Mouse (Mus musculus): ENCODE measurements around the gene Wdr90. TPM values are rescaled to one million over a fixed set of nuclear protein-coding genes. Genes with fewer than 3 reads are reported as not detected.
A peak's percentile ranks its signal among the peaks of the same experiment; 100 is the strongest.
"Not testable (repeated sequence)": the region's sequence is repeated elsewhere in the genome, so short reads cannot be mapped to it uniquely, and the experiment has no call there.

The Wdr90 gene
- polyA plus RNA-seq, 1 experiment, result not detected

DNA sequence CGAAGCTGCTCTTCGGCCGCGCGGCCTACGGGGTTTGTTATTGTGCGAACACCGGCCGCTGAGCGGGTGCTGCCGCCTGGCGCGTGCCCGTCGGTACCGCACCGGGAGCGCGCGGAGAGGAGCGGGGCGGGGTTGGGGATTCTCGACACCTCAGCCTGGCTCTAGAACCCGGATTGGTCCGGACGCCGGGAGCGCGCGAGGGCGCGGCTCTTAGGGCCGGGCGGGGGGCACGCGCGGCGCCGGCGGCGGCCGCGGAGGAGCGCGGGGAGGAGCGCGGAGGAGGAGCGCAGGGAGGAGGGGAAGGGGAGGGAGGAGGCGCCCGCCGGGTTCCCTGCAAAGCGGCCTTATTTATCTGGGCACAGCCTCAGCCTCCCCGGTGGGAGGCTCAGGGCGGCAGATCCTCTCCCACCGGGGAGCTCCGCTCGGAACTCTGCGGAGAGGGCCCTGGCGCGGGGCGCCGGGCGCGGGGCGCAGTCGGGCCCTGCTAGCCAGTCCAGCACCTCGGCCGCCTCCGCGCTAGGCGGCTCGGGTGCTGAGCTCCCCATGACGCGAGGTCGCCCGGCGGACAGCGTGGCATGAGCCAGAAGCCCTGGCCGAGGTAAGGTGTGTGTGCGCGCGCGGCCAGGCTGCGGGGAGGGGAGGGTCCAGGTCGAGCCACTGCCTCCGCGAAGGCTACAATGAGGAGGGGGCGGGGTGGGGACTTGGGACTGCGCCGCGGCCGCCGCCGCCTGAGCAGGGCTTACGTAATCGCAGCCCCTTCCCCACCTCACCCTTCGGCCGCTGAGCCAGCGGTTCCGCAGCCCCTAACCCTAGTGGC lies 52.3 kb downstream of the Wdr90 start, which contains the start of gene Fbxl16:
Fbxl16 (plus strand) TSS at position 297 of the 817 bp plus-strand sequence.
- under 1% methylated on average over 98 of the region's 100 CpGs for WGBS
- H3K4me3 ChIP-seq (ENCODE audit: insufficient read depth, low read depth, low read length), result peak within 1 kb of the TSS; percentile 77
- peak within 1 kb of the TSS; percentile 86 for H3K27ac ChIP-seq (ENCODE audit: insufficient read depth, low read depth, low read length)
- H3K4me1 ChIP-seq (ENCODE audit: control insufficient read depth, insufficient read depth, low read length), result peaks cover 38% of the 10 kb centered on the region
- peak; percentile 91 for TF ChIP-seq POLR2A (IDR thresholded peaks at IDR 0.05; ENCODE audit: insufficient read depth, low read depth, low read length)
- 0 out of 2 replicates have a peak, but pooled peaks have one; percentile 14 for TF ChIP-seq CTCF (IDR thresholded peaks at IDR 0.05; ENCODE audit: insufficient read depth, low read depth, low read length)

DNA sequence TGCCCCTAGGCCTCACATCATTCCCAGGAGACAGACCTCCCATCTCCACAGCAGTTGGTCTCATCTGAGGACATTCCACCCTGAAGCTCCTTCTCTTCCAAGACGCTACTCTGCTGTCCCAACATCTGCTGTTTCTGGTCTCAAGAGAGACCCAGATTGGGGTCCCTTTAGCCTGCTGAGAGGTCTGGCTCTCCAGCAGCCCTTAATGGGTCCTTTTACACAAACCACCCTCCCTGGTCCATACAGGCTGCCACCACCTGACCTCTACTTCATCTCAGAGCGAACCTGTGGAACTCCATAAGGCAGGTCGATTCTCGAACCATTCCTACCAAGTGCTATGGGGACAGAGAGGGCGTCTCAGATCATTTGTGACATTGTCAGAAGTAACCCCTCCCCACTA lies 53.3 kb downstream of the Wdr90 start:
- Histone ChIP-seq H3K27ac (ENCODE audit: insufficient read depth, low read depth, low read length) (peak overlapping the region; percentile 86), H3K4me3 (ENCODE audit: insufficient read depth, low read depth, low read length) (no peak overlapping the region), H3K4me1 (ENCODE audit: control insufficient read depth, insufficient read depth, low read length) (peaks cover 37% of the 10 kb centered on the region)
- TF ChIP-seq CTCF (IDR thresholded peaks at IDR 0.05; ENCODE audit: insufficient read depth, low read depth, low read length) (no peak), POLR2A (IDR thresholded peaks at IDR 0.05; ENCODE audit: insufficient read depth, low read depth, low read length) (no peak)
- 37% methylated on average over 5 of the region's 5 CpGs for WGBS

DNA sequence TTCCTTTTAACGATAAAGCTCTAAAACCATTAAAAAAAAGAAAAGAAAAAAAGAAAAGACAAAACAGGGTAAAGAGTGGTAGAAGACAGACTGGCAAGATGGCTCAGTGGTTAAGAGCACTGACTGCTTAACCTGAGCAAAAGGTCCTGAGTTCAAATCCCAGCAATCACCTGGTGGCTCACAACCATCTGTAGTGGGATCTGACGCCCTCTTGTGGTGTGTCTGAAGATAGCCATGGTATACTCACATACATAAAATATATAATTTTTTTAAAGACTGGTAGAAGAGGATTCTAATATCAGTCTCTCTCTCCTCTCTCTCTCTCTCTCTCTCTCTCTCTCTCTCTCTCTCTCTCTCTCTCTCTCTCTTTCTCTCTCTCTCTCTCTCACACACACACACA lies 53.8 kb downstream of the Wdr90 start:
- H3K4me1 ChIP-seq (ENCODE audit: control insufficient read depth, insufficient read depth, low read length), result peaks cover 39% of the 10 kb centered on the region
- not testable (repeated sequence) for H3K4me3 ChIP-seq (ENCODE audit: insufficient read depth, low read depth, low read length); H3K27ac ChIP-seq (ENCODE audit: insufficient read depth, low read depth, low read length)
- 42% methylated on average over 2 of the region's 2 CpGs for WGBS

DNA sequence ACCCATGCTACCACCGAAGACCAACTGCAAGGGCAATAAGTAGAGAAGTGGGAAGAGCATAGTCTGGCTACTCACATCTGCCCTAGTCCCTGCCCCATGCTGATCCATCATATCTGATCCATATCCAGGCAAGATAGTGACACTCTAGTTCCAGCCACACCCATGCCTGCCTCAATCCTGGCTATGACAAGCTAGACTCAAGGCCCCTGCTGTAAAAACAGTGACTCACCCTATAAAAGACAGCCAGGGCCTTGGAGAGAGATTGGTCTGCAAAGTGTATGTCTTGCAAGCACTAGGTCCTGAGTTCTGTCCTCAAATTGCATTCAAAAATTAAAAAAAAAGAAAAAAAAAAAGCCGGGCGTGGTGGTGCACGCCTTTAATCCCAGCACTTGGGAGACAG lies 54.8 kb downstream of the Wdr90 start:
- peaks cover 34% of the 10 kb centered on the region for H3K4me1 ChIP-seq (ENCODE audit: control insufficient read depth, insufficient read depth, low read length)
- no peak overlapping the region for H3K27ac ChIP-seq (ENCODE audit: insufficient read depth, low read depth, low read length)
- TF ChIP-seq CTCF (IDR thresholded peaks at IDR 0.05; ENCODE audit: insufficient read depth, low read depth, low read length) (no peak), POLR2A (IDR thresholded peaks at IDR 0.05; ENCODE audit: insufficient read depth, low read depth, low read length) (no peak)
- 90% methylated on average over 4 of the region's 4 CpGs for WGBS
- H3K4me3 ChIP-seq (ENCODE audit: insufficient read depth, low read depth, low read length), result no peak overlapping the region

DNA sequence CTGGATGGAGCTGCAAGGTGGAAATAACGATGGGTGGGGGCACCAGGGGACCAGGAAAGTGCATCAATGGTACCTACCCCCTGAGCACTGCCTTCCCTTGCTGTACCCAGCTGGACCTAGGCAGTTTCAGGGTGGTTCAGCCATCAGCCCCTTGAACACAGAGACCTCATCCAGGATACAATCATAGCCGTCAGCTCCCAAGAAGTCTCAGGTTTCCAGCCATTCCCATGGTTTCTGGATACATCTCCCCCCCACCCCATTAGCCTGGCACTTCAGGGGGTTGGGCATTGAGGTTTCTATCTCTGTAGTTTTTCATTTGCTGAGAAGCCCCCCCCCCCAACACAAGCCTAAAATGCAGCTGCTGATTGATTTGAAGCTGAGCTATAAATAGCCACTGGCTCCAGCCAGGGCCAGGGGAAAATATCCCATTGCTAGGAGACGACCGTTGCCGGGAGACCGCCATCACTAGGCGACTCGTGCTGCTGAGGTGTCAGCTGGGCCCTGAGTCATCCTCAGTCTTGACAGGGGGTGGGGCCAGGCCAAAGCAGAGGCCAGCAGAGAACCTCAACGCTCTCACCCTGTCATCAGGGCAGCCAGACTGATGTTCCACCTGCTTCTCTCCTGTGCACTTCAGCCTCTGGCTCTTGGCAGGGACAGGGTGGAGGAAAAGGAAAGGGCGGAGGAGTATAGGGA lies 58.3 kb downstream of the Wdr90 start:
- H3K4me1 ChIP-seq (ENCODE audit: control insufficient read depth, insufficient read depth, low read length), result peaks cover 17% of the 10 kb centered on the region
- H3K27ac ChIP-seq (ENCODE audit: insufficient read depth, low read depth, low read length), result peak overlapping the region; percentile 99
- TF ChIP-seq CTCF (IDR thresholded peaks at IDR 0.05; ENCODE audit: insufficient read depth, low read depth, low read length), result no peak
- no peak for TF ChIP-seq POLR2A (IDR thresholded peaks at IDR 0.05; ENCODE audit: insufficient read depth, low read depth, low read length)
- 6% methylated on average over 10 of the region's 10 CpGs for WGBS
- peak overlapping the region; percentile 34 for H3K4me3 ChIP-seq (ENCODE audit: insufficient read depth, low read depth, low read length)

DNA sequence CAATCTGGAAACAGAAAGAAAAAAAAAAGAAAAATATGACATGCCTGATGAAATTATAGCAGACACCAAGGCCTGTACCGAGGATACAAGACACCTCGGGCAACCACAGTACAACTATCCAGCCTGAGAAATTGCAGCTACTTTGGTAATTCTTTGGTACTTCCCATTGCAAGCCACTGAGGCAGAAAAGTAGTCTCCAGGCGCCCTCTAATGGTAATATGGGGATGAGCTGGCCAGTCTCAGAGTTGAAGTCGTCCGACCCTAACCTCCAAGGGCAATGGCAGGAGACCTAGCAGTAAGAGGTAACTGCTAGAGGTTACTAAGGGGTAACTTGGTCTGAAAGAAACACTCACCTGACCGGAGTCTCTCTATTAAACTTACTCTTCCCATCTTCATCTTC lies 60.3 kb downstream of the Wdr90 start:
- Histone ChIP-seq H3K27ac (ENCODE audit: insufficient read depth, low read depth, low read length) (no peak overlapping the region), H3K4me1 (ENCODE audit: control insufficient read depth, insufficient read depth, low read length) (peaks cover 22% of the 10 kb centered on the region), H3K4me3 (ENCODE audit: insufficient read depth, low read depth, low read length) (no peak overlapping the region)
- TF ChIP-seq CTCF (IDR thresholded peaks at IDR 0.05; ENCODE audit: insufficient read depth, low read depth, low read length) (no peak), POLR2A (IDR thresholded peaks at IDR 0.05; ENCODE audit: insufficient read depth, low read depth, low read length) (no peak)
- WGBS, result 6% methylated on average over 6 of the region's 6 CpGs

DNA sequence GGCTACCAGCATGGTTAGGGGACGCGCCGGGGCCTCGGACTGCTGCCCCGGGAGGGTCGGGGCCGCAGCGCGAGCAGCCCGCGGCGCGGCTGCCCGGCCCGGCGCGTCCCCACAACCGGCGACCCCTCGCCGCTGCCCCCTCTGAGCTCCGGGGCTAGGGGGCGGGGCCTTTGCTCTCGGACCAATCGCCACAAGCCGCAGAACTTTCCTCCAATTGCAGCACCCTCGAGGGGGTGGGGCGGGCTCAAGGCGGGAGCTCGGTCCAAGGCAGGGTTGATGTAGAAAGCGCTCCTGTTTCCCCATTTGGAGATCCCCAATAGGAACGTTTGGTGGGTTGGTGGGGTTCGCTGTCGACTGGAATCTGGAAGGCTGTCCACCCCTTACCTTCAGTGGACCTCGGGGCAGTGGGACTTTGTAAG lies 64.3 kb downstream of the Wdr90 start, which contains the start of gene Metrn:
Metrn (minus strand) TSS at position 186 of the 419 bp plus-strand sequence.
- Histone ChIP-seq H3K4me3 (ENCODE audit: insufficient read depth, low read depth, low read length) (peak within 1 kb of the TSS; percentile 54), H3K4me1 (ENCODE audit: control insufficient read depth, insufficient read depth, low read length) (peaks cover 31% of the 10 kb centered on the region), H3K27ac (ENCODE audit: insufficient read depth, low read depth, low read length) (peak within 1 kb of the TSS; percentile 73)
- under 1% methylated on average over 35 of the region's 35 CpGs for WGBS
- TF ChIP-seq POLR2A (IDR thresholded peaks at IDR 0.05; ENCODE audit: insufficient read depth, low read depth, low read length), result no peak
- no peak for TF ChIP-seq CTCF (IDR thresholded peaks at IDR 0.05; ENCODE audit: insufficient read depth, low read depth, low read length)

DNA sequence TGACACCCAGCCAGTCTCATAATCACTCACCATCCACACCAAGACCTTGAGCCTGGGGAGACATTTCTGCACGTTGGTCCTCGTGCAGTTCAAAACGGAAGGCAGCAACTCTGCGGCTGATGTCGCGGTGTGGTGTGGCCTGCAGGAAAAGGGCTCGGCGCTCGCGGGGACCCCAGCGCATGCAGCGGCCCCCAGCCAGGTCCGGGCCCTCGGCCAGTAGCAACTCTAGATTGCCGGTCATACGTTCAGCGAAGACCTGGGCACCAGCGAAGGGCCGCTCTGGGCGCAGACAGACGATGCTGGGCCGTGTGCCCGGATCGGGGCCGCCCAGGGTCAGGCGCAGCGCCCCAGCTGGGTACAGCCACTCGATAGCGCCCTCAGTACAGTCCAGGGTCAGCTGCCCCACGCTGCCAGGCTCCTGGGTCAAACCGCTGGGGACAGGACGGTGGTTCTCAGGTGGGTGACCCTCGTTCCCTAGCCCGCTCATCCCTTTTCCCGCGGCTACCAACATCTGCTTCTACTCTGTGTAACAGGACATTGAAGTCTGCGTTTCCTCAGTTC lies 65.0 kb downstream of the Wdr90 start:
- Histone ChIP-seq H3K4me1 (ENCODE audit: control insufficient read depth, insufficient read depth, low read length) (peaks cover 35% of the 10 kb centered on the region), H3K4me3 (ENCODE audit: insufficient read depth, low read depth, low read length) (peak overlapping the region; percentile 54), H3K27ac (ENCODE audit: insufficient read depth, low read depth, low read length) (peak overlapping the region; percentile 73)
- WGBS, result 15% methylated on average over 37 of the region's 37 CpGs
- TF ChIP-seq POLR2A (IDR thresholded peaks at IDR 0.05; ENCODE audit: insufficient read depth, low read depth, low read length), result no peak
- TF ChIP-seq CTCF (IDR thresholded peaks at IDR 0.05; ENCODE audit: insufficient read depth, low read depth, low read length), result no peak

DNA sequence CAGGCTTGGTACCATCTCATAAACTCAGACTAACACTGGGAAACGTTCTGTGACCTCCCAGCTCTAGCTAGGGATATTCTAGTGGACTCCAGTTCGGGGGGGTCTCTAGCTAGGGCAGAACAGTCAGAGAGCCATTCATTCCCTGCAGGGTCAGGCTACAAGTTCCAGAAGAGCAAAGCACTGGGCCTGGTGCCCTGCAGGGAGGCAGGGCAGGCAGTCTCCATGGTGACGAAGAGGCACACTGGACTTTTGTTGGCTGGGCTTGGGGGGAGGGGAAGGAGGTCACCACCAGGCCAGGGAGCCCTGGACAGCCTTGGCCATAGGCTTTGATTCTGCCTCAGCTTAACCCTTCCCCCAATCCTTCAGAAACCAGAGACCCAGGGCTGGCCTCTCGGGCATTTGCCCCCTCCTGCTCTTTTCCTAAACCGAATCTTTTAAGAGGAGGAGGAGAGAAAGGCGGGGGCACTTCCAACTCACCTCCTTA lies 65.7 kb downstream of the Wdr90 start, which contains the start of gene AC134908.4:
AC134908.4 (minus strand) TSS at position 51 of the 484 bp plus-strand sequence.
- WGBS, result 40% methylated on average over 6 of the region's 6 CpGs
- H3K4me1 ChIP-seq (ENCODE audit: control insufficient read depth, insufficient read depth, low read length), result peaks cover 39% of the 10 kb centered on the region
- TF ChIP-seq POLR2A (IDR thresholded peaks at IDR 0.05; ENCODE audit: insufficient read depth, low read depth, low read length), result no peak
- TF ChIP-seq CTCF (IDR thresholded peaks at IDR 0.05; ENCODE audit: insufficient read depth, low read depth, low read length), result no peak

More for the DNA sequence above, 65.7 kb downstream of the Wdr90 start, which contains the start of gene AC134908.4:
- peak within 1 kb of the TSS; percentile 54 for H3K4me3 ChIP-seq (ENCODE audit: insufficient read depth, low read depth, low read length)
- peak within 1 kb of the TSS; percentile 73 for H3K27ac ChIP-seq (ENCODE audit: insufficient read depth, low read depth, low read length)

All from olfactory bulb, adult 2 months (tissue).